Mouse (Mus musculus) stomach, embryonic 15.5 days (tissue): Measurements from ENCODE around the gene Cmss1. TPM values are rescaled to one million over a fixed set of nuclear protein-coding genes. Genes with fewer than 3 reads are reported as not detected.

Experiments used
- ATAC-seq: fragments of 200-750 bp; cut with Nextera tagmentation; 2 replicates; pipeline ENCODE4 v1.8.0; 2017; ENCODE audit warnings: low read depth, moderate number of reproducible peaks, moderate TSS enrichment; ENCODE audit not compliant: insufficient read depth, low FRiP score
- H3K27ac ChIP-seq: fragments of 300-500 bp; sonication (generic); 2 replicates; pipeline ENCODE4 v1.5.1; 2015; ENCODE audit warnings: mild to moderate bottlenecking, inconsistent platforms
- H3K27me3 ChIP-seq: fragments of 300-500 bp; sonication (generic); replicated peaks from 2 replicates; pipeline ENCODE4 v1.6.1; 2015; ENCODE audit warnings: inconsistent platforms
- H3K36me3 ChIP-seq: fragments of 300-500 bp; sonication (generic); 2 replicates; pipeline ENCODE4 v1.6.1; 2015; ENCODE audit warnings: inconsistent platforms
- H3K4me1 ChIP-seq: fragments of 300-500 bp; sonication (generic); 2 replicates; pipeline ENCODE4 v1.6.1; 2015; ENCODE audit warnings: inconsistent platforms
- H3K4me2 ChIP-seq: fragments of 300-500 bp; sonication (generic); 2 replicates; pipeline ENCODE4 v1.6.1; 2015; ENCODE audit warnings: mild to moderate bottlenecking, inconsistent platforms
- H3K4me3 ChIP-seq: fragments of 300-500 bp; sonication (generic); replicated peaks from 2 replicates; pipeline ENCODE4 v1.5.1; 2015; ENCODE audit warnings: inconsistent platforms
- H3K9ac ChIP-seq: fragments of 300-500 bp; sonication (generic); 2 replicates; pipeline ENCODE4 v1.6.1; 2015; ENCODE audit warnings: inconsistent platforms
- H3K9me3 ChIP-seq: fragments of 300-500 bp; sonication (generic); 2 replicates; pipeline ENCODE4 v1.6.1; 2016; ENCODE audit warnings: inconsistent platforms
- WGBS: fragments of 180-500 bp; shearing (Covaris S2); methylation state at CpG from one replicate; pipeline ENCODE4 v1.1.7; 2015; 5-methylcytosine and 5-hydroxymethylcytosine counted together
- polyA plus RNA-seq: library from polyadenylated mRNA; unstranded; fragments of >200 nt; fragmentation: Nextera tagmentation; extraction: Ambion mirVana; gene quantifications from 2 replicates; pipeline ENCODE4 v1.2.1, GENCODE M21; 2015

Gene Cmss1
- polyA plus RNA-seq, 1 experiment from 2014 or later: 45.8 TPM

DNA sequence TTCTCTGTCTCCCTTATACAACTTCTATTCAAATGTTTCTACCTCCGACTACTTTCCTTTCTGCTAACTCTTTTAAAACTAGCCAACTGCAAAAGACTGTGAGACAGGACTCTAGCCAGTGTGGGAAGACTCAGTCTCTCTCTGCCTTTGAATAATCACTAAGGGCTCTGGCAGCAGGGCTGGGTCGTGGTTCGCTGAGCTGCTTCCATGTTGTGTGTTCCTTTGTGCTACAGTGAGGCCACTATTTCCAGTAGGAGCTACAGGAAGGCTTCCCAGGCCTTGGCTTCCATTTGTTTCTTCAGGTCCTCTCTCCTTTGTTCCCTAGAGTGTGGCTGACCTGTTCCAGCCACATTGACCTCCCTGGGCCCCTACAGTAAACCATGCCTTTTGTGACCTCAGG, 260.4 kb downstream of the Cmss1 start:
- WGBS: 83% methylated on average over 3 of the region's 3 CpGs
- Histone ChIP-seq H3K4me1 (no peaks in the 10 kb centered on the region), H3K4me3 (no peak overlapping the region), H3K27ac (no peak overlapping the region), H3K36me3 (no peaks in the 10 kb centered on the region), H3K9me3 (no peaks in the 10 kb centered on the region), H3K4me2 (no peak overlapping the region), H3K9ac (no peak overlapping the region), H3K27me3 (no peaks in the 10 kb centered on the region)
- ATAC-seq: no peak

DNA sequence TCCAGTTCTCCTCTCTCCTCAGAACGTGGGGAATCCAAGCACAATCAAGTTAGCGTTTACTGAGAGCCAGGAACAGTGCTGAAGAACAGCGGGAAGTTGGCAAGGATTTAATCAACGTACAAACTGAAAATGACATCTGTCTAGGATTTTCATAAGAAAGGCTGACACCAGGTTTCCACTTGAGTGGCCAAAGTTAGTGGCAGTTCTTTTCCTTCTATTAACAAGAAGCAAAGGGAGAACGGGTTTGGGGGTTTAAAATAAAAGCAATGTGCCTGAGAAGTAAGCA, 266.1 kb downstream of the Cmss1 start:
- Histone ChIP-seq H3K4me3 (no peak overlapping the region), H3K27me3 (no peaks in the 10 kb centered on the region), H3K27ac (no peak overlapping the region), H3K9me3 (no peaks in the 10 kb centered on the region), H3K9ac (no peak overlapping the region), H3K4me1 (no peaks in the 10 kb centered on the region), H3K4me2 (no peak overlapping the region), H3K36me3 (no peaks in the 10 kb centered on the region)
- 63% methylated on average over 5 of the region's 5 CpGs for WGBS
- no peak for ATAC-seq

- WGBS: 88% methylated on average over 8 of the region's 8 CpGs
- H3K9me3 ChIP-seq: no peaks in the 10 kb centered on the region
Measured at GRCm38 (mm10) chr16:57339765-57340612, 266.7 kb downstream of the Cmss1 start.

DNA sequence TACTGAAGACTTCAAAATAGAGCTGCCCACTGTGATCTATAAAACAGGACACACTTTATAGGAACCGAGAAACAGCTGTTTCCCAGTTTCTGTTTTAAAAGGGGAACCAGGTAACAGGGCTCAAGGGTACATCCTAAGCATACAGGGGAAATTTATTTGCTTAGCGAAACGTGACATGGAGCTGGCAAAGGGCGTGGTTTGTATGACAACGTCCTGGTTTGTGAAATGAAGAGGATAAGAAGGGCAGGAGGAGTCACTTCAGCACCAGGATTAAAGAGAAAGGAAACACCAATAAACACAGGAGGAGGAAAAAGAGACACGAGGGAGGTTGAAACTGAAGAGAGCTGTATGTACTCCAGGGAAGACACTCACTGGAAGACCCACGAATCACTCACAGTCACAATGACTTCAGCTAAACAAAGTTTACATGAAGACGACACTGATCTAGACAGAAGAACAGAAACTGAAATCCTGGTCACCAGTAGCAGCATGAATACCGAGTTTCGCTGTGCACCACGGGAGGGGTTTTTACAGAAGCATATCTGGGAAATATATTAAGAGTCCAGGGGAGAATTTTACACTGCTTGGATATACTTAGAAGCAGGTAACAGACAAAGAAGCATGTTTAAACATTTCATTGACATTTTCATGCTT, 269.8 kb downstream of the Cmss1 start:
- Histone ChIP-seq H3K36me3 (no peaks in the 10 kb centered on the region), H3K4me3 (no peak overlapping the region), H3K4me2 (no peak overlapping the region), H3K9me3 (no peaks in the 10 kb centered on the region), H3K27ac (no peak overlapping the region), H3K4me1 (no peaks in the 10 kb centered on the region), H3K27me3 (no peaks in the 10 kb centered on the region), H3K9ac (no peak overlapping the region)
- no peak for ATAC-seq
- 51% methylated on average over 11 of the region's 11 CpGs for WGBS

More at GRCm38 (mm10) chr16:57339765-57340612, 266.7 kb downstream of the Cmss1 start:
- H3K9ac ChIP-seq: no peak overlapping the region
- H3K36me3 ChIP-seq: no peaks in the 10 kb centered on the region
- H3K4me2 ChIP-seq: no peak overlapping the region
- no peaks in the 10 kb centered on the region for H3K27me3 ChIP-seq
- ATAC-seq: no peak
- H3K27ac ChIP-seq: no peak overlapping the region
- no peak overlapping the region for H3K4me3 ChIP-seq
- H3K4me1 ChIP-seq: no peaks in the 10 kb centered on the region

- no peaks in the 10 kb centered on the region for H3K4me1 ChIP-seq
- no peak overlapping the region for H3K4me2 ChIP-seq
- no peak overlapping the region for H3K27ac ChIP-seq
- H3K36me3 ChIP-seq: no peaks in the 10 kb centered on the region
- H3K4me3 ChIP-seq: no peak overlapping the region
- H3K9me3 ChIP-seq: no peaks in the 10 kb centered on the region
- H3K27me3 ChIP-seq: no peaks in the 10 kb centered on the region
- WGBS: 58% methylated on average over 7 of the region's 7 CpGs
- H3K9ac ChIP-seq: no peak overlapping the region
- no peak for ATAC-seq
Measured at GRCm38 (mm10) chr16:57332301-57332700, 274.4 kb downstream of the Cmss1 start.

- WGBS: 75% methylated on average over 2 of the region's 2 CpGs
Measured at GRCm38 (mm10) chr16:57330111-57330510, 276.6 kb downstream of the Cmss1 start.

GRCm38 (mm10) chr16:57329028-57329427, 277.6 kb downstream of the Cmss1 start:
- Histone ChIP-seq H3K9me3 (no peaks in the 10 kb centered on the region), H3K4me1 (no peaks in the 10 kb centered on the region), H3K27me3 (no peaks in the 10 kb centered on the region), H3K27ac (no peak overlapping the region), H3K36me3 (no peaks in the 10 kb centered on the region), H3K4me2 (no peak overlapping the region), H3K4me3 (no peak overlapping the region), H3K9ac (no peak overlapping the region)
- WGBS: 79% methylated on average over 8 of the region's 8 CpGs
- no peak for ATAC-seq

More at GRCm38 (mm10) chr16:57330111-57330510, 276.6 kb downstream of the Cmss1 start:
- no peak for ATAC-seq
- H3K27ac ChIP-seq: no peak overlapping the region
- no peaks in the 10 kb centered on the region for H3K9me3 ChIP-seq
- H3K4me1 ChIP-seq: no peaks in the 10 kb centered on the region
- H3K36me3 ChIP-seq: no peaks in the 10 kb centered on the region
- H3K9ac ChIP-seq: no peak overlapping the region
- H3K4me3 ChIP-seq: no peak overlapping the region
- H3K4me2 ChIP-seq: no peak overlapping the region
- no peaks in the 10 kb centered on the region for H3K27me3 ChIP-seq

DNA sequence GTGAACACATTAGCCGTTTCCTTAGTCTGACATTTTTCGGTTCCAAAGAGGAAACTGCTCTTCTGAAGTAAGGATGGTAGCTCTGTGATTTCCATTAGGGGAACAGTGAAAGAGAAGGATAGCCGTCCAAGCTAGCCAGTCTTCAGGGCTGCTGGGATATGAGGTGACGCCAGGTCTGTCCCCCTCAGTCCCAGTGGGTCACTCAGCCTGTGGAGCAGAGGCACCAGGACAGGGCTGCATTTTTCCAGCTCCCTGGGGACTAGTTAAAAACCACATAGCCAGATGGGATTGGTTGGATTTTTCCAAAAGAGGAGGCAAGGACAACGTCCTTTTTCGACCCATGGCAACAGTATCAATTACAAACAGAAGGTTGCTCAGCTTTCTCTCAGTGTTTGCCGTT, 279.7 kb downstream of the Cmss1 start:
- no peak overlapping the region for H3K4me3 ChIP-seq
- no peaks in the 10 kb centered on the region for H3K9me3 ChIP-seq
- no peaks in the 10 kb centered on the region for H3K36me3 ChIP-seq
- H3K4me2 ChIP-seq: no peak overlapping the region
- no peak overlapping the region for H3K27ac ChIP-seq
- no peaks in the 10 kb centered on the region for H3K4me1 ChIP-seq
- 79% methylated on average over 7 of the region's 7 CpGs for whole genome bisulfite sequencing
- no peaks in the 10 kb centered on the region for H3K27me3 ChIP-seq
- no peak for ATAC-seq
- H3K9ac ChIP-seq: no peak overlapping the region

- H3K27me3 ChIP-seq: no peaks in the 10 kb centered on the region
- no peak overlapping the region for H3K4me3 ChIP-seq
- no peak overlapping the region for H3K27ac ChIP-seq
- H3K36me3 ChIP-seq: no peaks in the 10 kb centered on the region
- WGBS: 77% methylated on average over 7 of the region's 7 CpGs
- no peaks in the 10 kb centered on the region for H3K9me3 ChIP-seq
- H3K4me1 ChIP-seq: 0 out of 2 replicates have a peak, but pooled peaks cover 8% of the 10 kb centered on the region
- no peak overlapping the region for H3K9ac ChIP-seq
- no peak overlapping the region for H3K4me2 ChIP-seq
- ATAC-seq: no peak
Measured at GRCm38 (mm10) chr16:57319284-57320124, 287.2 kb downstream of the Cmss1 start.

DNA sequence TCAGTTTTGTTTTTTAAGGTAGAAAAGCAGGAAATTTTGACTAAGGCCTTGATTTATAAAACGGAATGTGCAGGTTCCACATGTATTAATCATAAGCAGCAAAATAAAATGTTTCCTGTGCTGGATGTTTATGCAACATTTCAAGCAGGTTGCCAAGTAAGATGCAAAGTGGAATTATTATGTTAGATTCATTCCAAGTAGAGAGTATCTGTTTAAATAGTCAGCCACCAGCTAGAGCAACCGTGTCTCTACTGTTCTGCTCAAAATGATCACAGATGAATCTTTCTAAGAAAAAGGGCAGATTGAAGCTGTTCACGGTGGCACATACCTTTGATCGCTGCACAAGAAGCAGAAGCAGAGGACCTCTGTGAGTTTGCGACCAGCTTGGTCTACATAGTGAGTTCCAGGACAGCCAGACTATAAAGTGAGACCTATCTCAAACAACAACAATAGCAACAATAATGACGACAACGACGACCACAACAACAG, 288.0 kb downstream of the Cmss1 start:
- Histone ChIP-seq H3K9ac (no peak overlapping the region), H3K36me3 (no peaks in the 10 kb centered on the region), H3K9me3 (no peaks in the 10 kb centered on the region), H3K27me3 (no peaks in the 10 kb centered on the region), H3K4me1 (0 out of 2 replicates have a peak, but pooled peaks cover 8% of the 10 kb centered on the region), H3K4me3 (no peak overlapping the region), H3K27ac (0 out of 2 replicates have a peak overlapping the region, but pooled peaks have one; percentile 55), H3K4me2 (no peak overlapping the region)
- 60% methylated on average over 8 of the region's 8 CpGs for WGBS
- no peak for ATAC-seq

GRCm38 (mm10) chr16:57317882-57318636, 288.6 kb downstream of the Cmss1 start:
- peak; percentile 56; the same call in 1 of the 2 replicates for ATAC-seq

More at GRCm38 (mm10) chr16:57317882-57318636, 288.6 kb downstream of the Cmss1 start:
- WGBS: 29% methylated on average over 13 of the region's 13 CpGs
- H3K4me1 ChIP-seq: 0 out of 2 replicates have a peak, but pooled peaks cover 8% of the 10 kb centered on the region
- no peak overlapping the region for H3K9ac ChIP-seq
- no peak overlapping the region for H3K4me3 ChIP-seq
- no peaks in the 10 kb centered on the region for H3K36me3 ChIP-seq
- H3K4me2 ChIP-seq: no peak overlapping the region
- no peaks in the 10 kb centered on the region for H3K27me3 ChIP-seq
- peak overlapping the region; percentile 55; the same call in 1 of the 2 replicates for H3K27ac ChIP-seq
- no peaks in the 10 kb centered on the region for H3K9me3 ChIP-seq
